Comparison of ENCODE assay signal across 24 mouse cellular contexts in genomic region chr13:38127683-38128082, GRCm38 (mm10). TPM values are rescaled to one million over a fixed set of nuclear protein-coding genes. Genes with fewer than 3 reads are reported as not detected.
A peak's percentile ranks its signal among the peaks of the same experiment; 100 is the strongest.
DNase-seq lines count a peak whose midpoint lies in the region; ATAC-seq and TF ChIP-seq lines count a peak whose summit lies in the region.
"Had no signal": no experiment of that assay in that cellular context is flagged by ENCODE, and none has a peak within 500 bp of the region (broad histone marks: within the 10 kb centered on the region; RNA-seq: fewer than 3 reads in every experiment).

No protein-coding gene starts in this region.

- no peak overlapping the region for H3K4me2 ChIP-seq in heart, embryonic 12.5 days
- no peak overlapping the region for H3K4me2 ChIP-seq in midbrain, embryonic 11.5 days
- no peak overlapping the region for H3K4me2 ChIP-seq in midbrain, embryonic 15.5 days
- H3K4me2 ChIP-seq in stomach, postnatal 0 days (replicated peaks; ENCODE audit: low read depth) = no peak overlapping the region
- no peak overlapping the region for H3K4me2 ChIP-seq in intestine, embryonic 15.5 days (replicated peaks)
- H3K4me2 ChIP-seq: forebrain, embryonic 12.5 days; forebrain, embryonic 15.5 days; heart, embryonic 15.5 days; hindbrain, embryonic 14.5 days had no signal

- H3K27ac ChIP-seq in heart, embryonic 12.5 days (ENCODE audit: poor library complexity, severe bottlenecking) = peak overlapping the region; percentile 14; the same call in 1 of the 2 replicates
- no peak overlapping the region for H3K27ac ChIP-seq in midbrain, embryonic 11.5 days (ENCODE audit: low read depth, low read length)
- no peak overlapping the region for H3K27ac ChIP-seq in midbrain, embryonic 15.5 days
- H3K27ac ChIP-seq in stomach, postnatal 0 days (replicated peaks) = 0 out of 2 replicates have a peak overlapping the region, but pooled peaks have one; percentile 56
- no peak overlapping the region for H3K27ac ChIP-seq in intestine, embryonic 15.5 days
- H3K27ac ChIP-seq: forebrain, embryonic 12.5 days; forebrain, embryonic 15.5 days; hindbrain, embryonic 14.5 days; hindbrain, postnatal 0 days had no signal

- ATAC-seq in heart, embryonic 12.5 days (ENCODE audit: insufficient number of reproducible peaks, low FRiP score) = no peak
- no peak for ATAC-seq in midbrain, embryonic 11.5 days (ENCODE audit: low FRiP score)
- no peak for ATAC-seq in midbrain, embryonic 15.5 days (replicated peaks)
- ATAC-seq in stomach, postnatal 0 days (ENCODE audit: low FRiP score, low TSS enrichment) = no peak
- ATAC-seq in intestine, embryonic 15.5 days = no peak
- ATAC-seq: CD4-positive, CD25-positive, alpha-beta regulatory T cell, adult 4 months; forebrain, embryonic 15.5 days; hindbrain, postnatal 0 days; inflammation-experienced regulatory T-cells, adult 6 months; intestine, postnatal 0 days had no signal

- H3K4me1 ChIP-seq in heart, embryonic 12.5 days (replicated peaks) = peaks cover 35% of the 10 kb centered on the region
- H3K4me1 ChIP-seq in midbrain, embryonic 11.5 days (ENCODE audit: control insufficient read depth, insufficient read depth, low read length) = no peaks in the 10 kb centered on the region
- no peaks in the 10 kb centered on the region for H3K4me1 ChIP-seq in midbrain, embryonic 15.5 days
- no peaks in the 10 kb centered on the region; the same call in 1 of the 2 replicates for H3K4me1 ChIP-seq in stomach, postnatal 0 days (replicated peaks; ENCODE audit: control insufficient read depth, insufficient read depth)
- H3K4me1 ChIP-seq in intestine, embryonic 15.5 days (replicated peaks) = 0 out of 2 replicates have a peak, but pooled peaks cover 4% of the 10 kb centered on the region
- H3K4me1 ChIP-seq: forebrain, embryonic 12.5 days; forebrain, embryonic 15.5 days had no signal

- no peaks in the 10 kb centered on the region for H3K9me3 ChIP-seq in heart, embryonic 12.5 days (replicated peaks)
- no peaks in the 10 kb centered on the region for H3K9me3 ChIP-seq in midbrain, embryonic 11.5 days (ENCODE audit: control insufficient read depth, low read length)
- H3K9me3 ChIP-seq in midbrain, embryonic 15.5 days = no peaks in the 10 kb centered on the region
- H3K9me3 ChIP-seq in stomach, postnatal 0 days (ENCODE audit: control insufficient read depth, low read length) = no peaks in the 10 kb centered on the region
- no peaks in the 10 kb centered on the region for H3K9me3 ChIP-seq in intestine, embryonic 15.5 days
- H3K9me3 ChIP-seq: forebrain, embryonic 12.5 days; forebrain, embryonic 15.5 days; heart, embryonic 15.5 days had no signal

- H3K4me3 ChIP-seq in heart, embryonic 12.5 days = no peak overlapping the region
- H3K4me3 ChIP-seq in midbrain, embryonic 11.5 days (ENCODE audit: low read depth, low read length) = no peak overlapping the region
- no peak overlapping the region for H3K4me3 ChIP-seq in midbrain, embryonic 15.5 days
- no peak overlapping the region for H3K4me3 ChIP-seq in stomach, postnatal 0 days (ENCODE audit: low read depth, low read length)
- H3K4me3 ChIP-seq in intestine, embryonic 15.5 days (replicated peaks) = no peak overlapping the region
- H3K4me3 ChIP-seq: forebrain, embryonic 12.5 days; forebrain, embryonic 15.5 days; heart, embryonic 15.5 days had no signal

- no peaks in the 10 kb centered on the region for H3K36me3 ChIP-seq in heart, embryonic 12.5 days
- H3K36me3 ChIP-seq in midbrain, embryonic 11.5 days (ENCODE audit: control insufficient read depth, insufficient read depth, low read length) = no peaks in the 10 kb centered on the region
- no peaks in the 10 kb centered on the region for H3K36me3 ChIP-seq in midbrain, embryonic 15.5 days (replicated peaks)
- H3K36me3 ChIP-seq in stomach, postnatal 0 days (ENCODE audit: control insufficient read depth, insufficient read depth, low read length) = no peaks in the 10 kb centered on the region
- no peaks in the 10 kb centered on the region for H3K36me3 ChIP-seq in intestine, embryonic 15.5 days
- H3K36me3 ChIP-seq: forebrain, embryonic 12.5 days; forebrain, embryonic 15.5 days; heart, embryonic 15.5 days had no signal

- TF ChIP-seq CTCF in stomach, postnatal 0 days (IDR thresholded peaks at IDR 0.05; ENCODE audit: low read depth) = no peak

- H3K9ac ChIP-seq in heart, embryonic 12.5 days = no peak overlapping the region
- H3K9ac ChIP-seq in midbrain, embryonic 11.5 days (ENCODE audit: low read length) = no peak overlapping the region
- no peak overlapping the region for H3K9ac ChIP-seq in midbrain, embryonic 15.5 days
- no peak overlapping the region for H3K9ac ChIP-seq in stomach, postnatal 0 days (ENCODE audit: low read length)
- H3K9ac ChIP-seq in intestine, embryonic 15.5 days = no peak overlapping the region
- H3K9ac ChIP-seq: forebrain, embryonic 12.5 days; forebrain, embryonic 15.5 days; heart, embryonic 15.5 days; hindbrain, embryonic 14.5 days had no signal

- TF ChIP-seq EP300 in stomach, postnatal 0 days (optimal IDR thresholded peaks at IDR 0.05) = no peak

- no peak for DNase-seq in heart, adult 11 months
- peak; percentile 54 for DNase-seq in midbrain, embryonic 11.5 days (ENCODE audit: low spot score, missing footprints)
- no peak for DNase-seq in stomach, postnatal 0 days (ENCODE audit: low spot score)
- DNase-seq: adrenal gland, adult 2 months; adrenal gland, postnatal 14 days; cerebellum, adult 11 months; cerebellum, adult 2 months; cerebellum, adult 9-11 months; cerebellum, postnatal 25 days; gastrocnemius, postnatal 36 days; heart, postnatal 14 days; heart, postnatal 4 days had no signal

- WGBS in heart, embryonic 12.5 days = 64% methylated on average over 3 of the region's 3 CpGs
- WGBS in midbrain, embryonic 11.5 days = 84% methylated on average over 3 of the region's 3 CpGs
- 84% methylated on average over 3 of the region's 3 CpGs for WGBS in midbrain, embryonic 15.5 days
- 75% methylated on average over 3 of the region's 3 CpGs for WGBS in stomach, postnatal 0 days
- 82% methylated on average over 3 of the region's 3 CpGs for WGBS in intestine, embryonic 15.5 days

- no peaks in the 10 kb centered on the region for H3K27me3 ChIP-seq in heart, embryonic 12.5 days (replicated peaks)
- no peaks in the 10 kb centered on the region for H3K27me3 ChIP-seq in midbrain, embryonic 11.5 days (ENCODE audit: control insufficient read depth, insufficient read depth, low read length)
- H3K27me3 ChIP-seq in midbrain, embryonic 15.5 days (replicated peaks) = no peaks in the 10 kb centered on the region
- no peaks in the 10 kb centered on the region for H3K27me3 ChIP-seq in stomach, postnatal 0 days (ENCODE audit: control insufficient read depth, insufficient read depth, low read length)
- H3K27me3 ChIP-seq in intestine, embryonic 15.5 days (replicated peaks) = no peaks in the 10 kb centered on the region
- H3K27me3 ChIP-seq: forebrain, embryonic 12.5 days; forebrain, embryonic 15.5 days; heart, embryonic 15.5 days had no signal

RNA-seq across cellular contexts. Expression of gene Dsp, which starts 23.4 kb away (rescaled TPM):
- 48.7 and 55.8 TPM in 2 replicates for polyA plus RNA-seq in heart, embryonic 12.5 days (2016; fragmentation: Nextera tagmentation; extraction: Ambion mirVana)
- 0.57 and 0.71 TPM in 2 replicates for polyA plus RNA-seq in midbrain, embryonic 11.5 days (2014; fragmentation: Nextera tagmentation; extraction: Ambion mirVana)
- 0.09 and 0.15 TPM in 2 replicates for polyA plus RNA-seq in midbrain, embryonic 15.5 days (2015; fragmentation: Nextera tagmentation; extraction: Ambion mirVana)
- 36.1 and 36.5 TPM in 2 replicates for polyA plus RNA-seq in stomach, postnatal 0 days (2015; fragmentation: Nextera tagmentation; extraction: Ambion mirVana)
- polyA plus RNA-seq in intestine, embryonic 15.5 days (2015; fragmentation: Nextera tagmentation; extraction: Ambion mirVana) = 8.6 and 9.1 TPM in 2 replicates
- polyA plus RNA-seq: C2C12 had no signal

Comparison
In these comparisons a context has a peak if more than half of its experiments do, and no peak if none do; other contexts are left out.
1. H3K27ac ChIP-seq: peak in heart, embryonic 12.5 days (single experiment) and stomach, postnatal 0 days (single experiment); none in midbrain, embryonic 11.5 days (single experiment), midbrain, embryonic 15.5 days (single experiment) and intestine, embryonic 15.5 days (single experiment).